Mouse (Mus musculus) midbrain, embryonic 13.5 days (tissue): ENCODE measurements around the gene Mrrf. TPM values are rescaled to one million over a fixed set of nuclear protein-coding genes. Genes with fewer than 3 reads are reported as not detected.
A peak's percentile ranks its signal among the peaks of the same experiment; 100 is the strongest.

Experiments
- ATAC-seq: fragments of 200-750 bp; cut with Nextera tagmentation; 2 replicates; pipeline ENCODE4 v1.8.0; 2017; ENCODE audit warnings: mild to moderate bottlenecking, moderate TSS enrichment, moderate library complexity
- H3K27ac ChIP-seq: fragments of 300-500 bp; sonication (generic); 2 replicates; pipeline ENCODE4 v1.5.1; 2015; ENCODE audit warnings: inconsistent platforms, mild to moderate bottlenecking, moderate library complexity
- H3K27me3 ChIP-seq: fragments of 300-500 bp; sonication (generic); 2 replicates; pipeline ENCODE4 v1.6.1; 2015; ENCODE audit warnings: mild to moderate bottlenecking, inconsistent platforms
- H3K36me3 ChIP-seq: fragments of 300-500 bp; sonication (generic); 2 replicates; pipeline ENCODE4 v1.6.1; 2015; ENCODE audit warnings: mild to moderate bottlenecking, inconsistent platforms
- H3K4me1 ChIP-seq: fragments of 300-500 bp; sonication (generic); replicated peaks from 2 replicates; pipeline ENCODE4 v1.6.1; 2015; ENCODE audit warnings: inconsistent platforms
- H3K4me2 ChIP-seq: fragments of 300-500 bp; sonication (generic); replicated peaks from 2 replicates; pipeline ENCODE4 v1.6.1; 2015; ENCODE audit warnings: moderate library complexity, mild to moderate bottlenecking, inconsistent platforms
- H3K4me3 ChIP-seq: fragments of 300-500 bp; sonication (generic); replicated peaks from 2 replicates; pipeline ENCODE4 v1.5.1; 2015; ENCODE audit warnings: mild to moderate bottlenecking, inconsistent platforms
- H3K9ac ChIP-seq: fragments of 300-500 bp; sonication (generic); replicated peaks from 2 replicates; pipeline ENCODE4 v1.6.1; 2015; ENCODE audit warnings: mild to moderate bottlenecking, inconsistent platforms
- H3K9me3 ChIP-seq: fragments of 300-500 bp; sonication (generic); 2 replicates; pipeline ENCODE4 v1.6.1; 2016; ENCODE audit warnings: mild to moderate bottlenecking, inconsistent platforms
- WGBS: fragments of 180-500 bp; shearing (Covaris S2); methylation state at CpG from one replicate; pipeline ENCODE4 v1.1.7; 2015; 5-methylcytosine and 5-hydroxymethylcytosine counted together
- polyA plus RNA-seq: library from polyadenylated mRNA; unstranded; fragments of >200 nt; fragmentation: Nextera tagmentation; extraction: Ambion mirVana; gene quantifications from 2 replicates; pipeline ENCODE4 v1.2.1, GENCODE M21; 2015

Gene Mrrf
- polyA plus RNA-seq = 23.0 and 24.5 TPM in 2 replicates

- Histone ChIP-seq H3K27me3 (no peaks in the 10 kb centered on the region), H3K4me1 (peaks cover 23% of the 10 kb centered on the region), H3K27ac (peak within 1 kb of the TSS; percentile 80), H3K4me2 (peak within 1 kb of the TSS; percentile 70), H3K9ac (peak within 1 kb of the TSS; percentile 83), H3K9me3 (no peaks in the 10 kb centered on the region), H3K4me3 (peak within 1 kb of the TSS; percentile 73), H3K36me3 (peaks cover 26% of the 10 kb centered on the region)
- ATAC-seq = peak; percentile 97
- WGBS = under 1% methylated on average over 50 of the region's 50 CpGs
Measured at GRCm38 (mm10) chr2:36136300-36136941, at the start of gene Mrrf, which contains the start of gene Rbm18. Gene Mrrf, plus strand, starts transcription at chr2:36136389. Gene Rbm18, minus strand, starts transcription at chr2:36136773.

GRCm38 (mm10) chr2:36089190-36089589 lies 47.0 kb upstream of the Mrrf start:
- H3K4me2 ChIP-seq = no peak overlapping the region
- ATAC-seq = no peak
- 30% methylated on average over 3 of the region's 3 CpGs for WGBS
- H3K27me3 ChIP-seq = peaks cover 78% of the 10 kb centered on the region
- no peak overlapping the region for H3K9ac ChIP-seq
- H3K27ac ChIP-seq = no peak overlapping the region
- H3K36me3 ChIP-seq = no peaks in the 10 kb centered on the region
- no peak overlapping the region for H3K4me3 ChIP-seq
- H3K9me3 ChIP-seq = no peaks in the 10 kb centered on the region
- H3K4me1 ChIP-seq = peaks cover 15% of the 10 kb centered on the region

- ATAC-seq = peak; percentile 82
- H3K4me2 ChIP-seq = peak overlapping the region; percentile 69
- no peaks in the 10 kb centered on the region for H3K9me3 ChIP-seq
- no peak overlapping the region for H3K27ac ChIP-seq
- H3K36me3 ChIP-seq = no peaks in the 10 kb centered on the region
- peak overlapping the region; percentile 42 for H3K4me3 ChIP-seq
- H3K27me3 ChIP-seq = peaks cover 96% of the 10 kb centered on the region
- H3K9ac ChIP-seq = 0 out of 2 replicates have a peak overlapping the region, but pooled peaks have one; percentile 40
- peaks cover 15% of the 10 kb centered on the region for H3K4me1 ChIP-seq
- under 1% methylated on average over 70 of the region's 70 CpGs for WGBS
Measured at GRCm38 (mm10) chr2:36090853-36091741, 45.1 kb upstream of the Mrrf start.

DNA sequence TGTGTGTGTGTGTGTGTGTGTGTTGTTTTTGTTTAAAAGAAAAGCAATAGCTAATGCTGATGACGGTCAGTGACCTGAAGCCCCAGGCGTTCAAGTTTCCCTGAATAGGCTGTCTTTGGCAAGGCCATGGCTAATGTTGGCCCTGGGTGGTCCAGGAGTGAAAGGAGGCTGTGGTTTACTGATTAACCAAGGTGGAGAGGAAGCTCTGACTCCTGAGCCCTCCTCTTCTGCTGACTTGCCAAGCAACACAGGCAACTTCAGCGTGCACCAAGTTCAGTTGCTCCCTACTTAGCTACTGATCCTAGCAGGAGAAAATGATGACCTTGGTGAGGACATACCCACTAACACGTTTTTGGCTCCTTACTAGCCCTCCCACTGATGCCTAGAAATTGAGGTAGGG lies 43.4 kb upstream of the Mrrf start:
- Histone ChIP-seq H3K4me3 (no peak overlapping the region), H3K27me3 (peaks cover 99% of the 10 kb centered on the region), H3K4me1 (peaks cover 15% of the 10 kb centered on the region), H3K36me3 (no peaks in the 10 kb centered on the region), H3K27ac (no peak overlapping the region), H3K9ac (no peak overlapping the region), H3K4me2 (no peak overlapping the region), H3K9me3 (no peaks in the 10 kb centered on the region)
- ATAC-seq = no peak
- WGBS = 3% methylated on average over 4 of the region's 4 CpGs

- Histone ChIP-seq H3K4me2 (no peak overlapping the region), H3K9me3 (no peaks in the 10 kb centered on the region), H3K36me3 (no peaks in the 10 kb centered on the region), H3K4me1 (peaks cover 15% of the 10 kb centered on the region), H3K27me3 (peaks cover 100% of the 10 kb centered on the region), H3K27ac (no peak overlapping the region), H3K4me3 (no peak overlapping the region), H3K9ac (no peak overlapping the region)
- 16% methylated on average over 7 of the region's 7 CpGs for WGBS
- ATAC-seq = no peak
Measured at GRCm38 (mm10) chr2:36093301-36093700, 42.9 kb upstream of the Mrrf start.

DNA sequence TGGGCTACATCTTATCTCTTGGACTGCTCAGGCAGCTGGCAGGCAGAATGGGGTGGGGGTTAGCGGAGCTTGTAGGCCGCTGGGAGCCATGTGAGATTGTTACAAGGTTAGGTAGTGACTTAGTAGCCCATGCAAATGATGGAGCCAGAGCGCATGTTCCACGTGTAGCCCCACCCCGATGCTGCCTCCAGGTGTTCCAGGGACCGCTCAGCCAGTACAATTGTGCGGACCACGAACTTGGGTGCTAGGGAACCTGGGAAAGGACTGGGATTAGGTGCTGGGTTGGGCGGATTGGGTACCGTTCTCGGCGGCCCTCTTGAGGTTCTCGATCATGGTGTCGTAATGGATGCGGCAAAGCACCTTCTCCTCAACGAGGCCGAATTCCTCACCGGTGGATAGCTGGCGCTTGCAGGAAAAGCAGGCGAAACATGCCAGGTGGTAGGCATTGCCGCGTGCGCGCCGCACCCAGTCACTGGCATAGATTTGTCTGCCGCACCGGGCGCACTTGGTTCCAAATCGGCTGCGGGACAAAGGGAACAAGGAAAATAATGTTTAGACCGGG lies 42.2 kb upstream of the Mrrf start:
- Histone ChIP-seq H3K4me3 (no peak overlapping the region), H3K4me2 (no peak overlapping the region), H3K4me1 (peaks cover 15% of the 10 kb centered on the region), H3K36me3 (no peaks in the 10 kb centered on the region), H3K27me3 (peaks cover 100% of the 10 kb centered on the region), H3K9me3 (no peaks in the 10 kb centered on the region), H3K27ac (no peak overlapping the region), H3K9ac (no peak overlapping the region)
- ATAC-seq = no peak
- WGBS = 2% methylated on average over 31 of the region's 31 CpGs

DNA sequence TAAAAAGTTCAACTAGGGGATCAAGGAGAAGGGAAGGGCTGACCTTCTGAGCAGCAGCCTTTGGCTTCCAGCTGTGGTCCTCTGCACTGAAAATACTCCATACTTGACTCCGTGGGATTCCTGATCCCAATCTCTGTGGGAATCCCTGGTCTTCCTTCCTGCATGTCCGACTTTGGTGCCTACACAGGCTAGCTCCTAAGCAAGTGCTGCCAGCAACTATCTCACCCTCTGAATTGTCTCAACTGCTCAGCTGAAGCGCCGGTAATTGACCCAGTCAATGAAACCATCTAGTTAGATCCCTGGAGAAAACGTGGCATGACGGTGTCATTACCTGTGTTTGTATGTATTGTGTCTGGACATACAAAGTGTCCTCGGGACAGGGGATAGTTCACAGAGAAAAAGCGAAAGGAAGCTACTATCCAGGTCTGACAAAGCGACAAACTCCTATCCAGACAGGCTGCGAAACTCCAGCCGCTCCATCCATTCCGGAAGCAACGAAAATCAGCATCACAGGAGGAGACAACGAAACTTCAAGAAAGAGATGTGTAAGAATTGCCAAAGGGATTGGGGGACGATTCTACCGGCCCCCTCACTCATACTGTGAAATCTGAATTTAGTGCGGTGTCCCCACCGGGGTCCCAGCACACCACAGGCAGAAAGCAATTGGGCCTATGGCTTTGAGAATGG lies 38.9 kb upstream of the Mrrf start:
- Histone ChIP-seq H3K27ac (no peak overlapping the region), H3K9me3 (no peaks in the 10 kb centered on the region), H3K4me3 (no peak overlapping the region), H3K4me2 (no peak overlapping the region), H3K4me1 (peaks cover 1% of the 10 kb centered on the region), H3K9ac (no peak overlapping the region), H3K36me3 (no peaks in the 10 kb centered on the region), H3K27me3 (peaks cover 100% of the 10 kb centered on the region)
- ATAC-seq = no peak
- WGBS = 2% methylated on average over 18 of the region's 18 CpGs

- no peak overlapping the region for H3K4me3 ChIP-seq
- H3K27ac ChIP-seq = no peak overlapping the region
- H3K36me3 ChIP-seq = no peaks in the 10 kb centered on the region
- H3K4me2 ChIP-seq = no peak overlapping the region
- no peaks in the 10 kb centered on the region for H3K9me3 ChIP-seq
- H3K9ac ChIP-seq = no peak overlapping the region
- 1% methylated on average over 5 of the region's 5 CpGs for WGBS
- H3K27me3 ChIP-seq = peaks cover 100% of the 10 kb centered on the region
- ATAC-seq = no peak
- H3K4me1 ChIP-seq = peaks cover 9% of the 10 kb centered on the region
Measured at GRCm38 (mm10) chr2:36098021-36098420, 38.2 kb upstream of the Mrrf start.

DNA sequence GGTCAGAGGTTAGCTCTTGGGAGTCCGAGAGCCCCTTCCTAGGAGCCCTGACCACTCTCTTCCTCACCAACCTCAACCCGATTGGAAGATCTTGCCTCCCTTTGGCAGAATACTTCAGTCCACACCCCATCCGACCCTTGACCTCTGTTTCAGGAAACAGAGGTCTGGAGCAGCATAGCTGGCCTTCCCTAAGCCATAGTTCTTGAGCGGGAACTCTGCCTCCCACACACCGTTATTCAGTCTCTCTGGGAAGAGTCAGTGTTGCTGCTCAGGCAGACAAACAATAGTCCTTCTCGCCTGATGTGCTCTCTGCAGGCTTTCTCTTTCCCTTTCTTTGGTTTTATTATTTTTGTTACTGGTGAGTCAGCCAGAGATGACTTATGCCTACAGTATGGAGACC lies 36.5 kb upstream of the Mrrf start:
- peaks cover 24% of the 10 kb centered on the region for H3K4me1 ChIP-seq
- H3K36me3 ChIP-seq = no peaks in the 10 kb centered on the region
- 1% methylated on average over 6 of the region's 6 CpGs for WGBS
- H3K27me3 ChIP-seq = peaks cover 100% of the 10 kb centered on the region
- H3K27ac ChIP-seq = no peak overlapping the region
- no peak overlapping the region for H3K9ac ChIP-seq
- no peak overlapping the region for H3K4me3 ChIP-seq
- no peaks in the 10 kb centered on the region for H3K9me3 ChIP-seq
- H3K4me2 ChIP-seq = no peak overlapping the region
- no peak for ATAC-seq

GRCm38 (mm10) chr2:36101866-36102558 lies 34.2 kb upstream of the Mrrf start:
- H3K36me3 ChIP-seq = no peaks in the 10 kb centered on the region
- H3K4me1 ChIP-seq = peaks cover 34% of the 10 kb centered on the region
- H3K4me2 ChIP-seq = peak overlapping the region; percentile 29
- H3K9me3 ChIP-seq = no peaks in the 10 kb centered on the region
- no peak overlapping the region for H3K9ac ChIP-seq
- peak overlapping the region; percentile 40 for H3K4me3 ChIP-seq
- H3K27me3 ChIP-seq = peaks cover 100% of the 10 kb centered on the region
- ATAC-seq = peak; percentile 25; the same call in 1 of the 2 replicates
- no peak overlapping the region for H3K27ac ChIP-seq
- 3% methylated on average over 28 of the region's 28 CpGs for WGBS

GRCm38 (mm10) chr2:36102559-36102946 lies 33.6 kb upstream of the Mrrf start:
- H3K27me3 ChIP-seq = peaks cover 100% of the 10 kb centered on the region
- peak overlapping the region; percentile 40 for H3K4me3 ChIP-seq
- 2% methylated on average over 21 of the region's 21 CpGs for WGBS
- peak; percentile 41; the same call in 1 of the 2 replicates for ATAC-seq
- peaks cover 34% of the 10 kb centered on the region for H3K4me1 ChIP-seq
- peak overlapping the region; percentile 29 for H3K4me2 ChIP-seq
- no peaks in the 10 kb centered on the region for H3K36me3 ChIP-seq
- H3K9me3 ChIP-seq = no peaks in the 10 kb centered on the region
- no peak overlapping the region for H3K27ac ChIP-seq
- H3K9ac ChIP-seq = peak overlapping the region; percentile 16; the same call in 1 of the 2 replicates
